Mouse (Mus musculus): Measurements from ENCODE around the gene C1qtnf7.

DNA sequence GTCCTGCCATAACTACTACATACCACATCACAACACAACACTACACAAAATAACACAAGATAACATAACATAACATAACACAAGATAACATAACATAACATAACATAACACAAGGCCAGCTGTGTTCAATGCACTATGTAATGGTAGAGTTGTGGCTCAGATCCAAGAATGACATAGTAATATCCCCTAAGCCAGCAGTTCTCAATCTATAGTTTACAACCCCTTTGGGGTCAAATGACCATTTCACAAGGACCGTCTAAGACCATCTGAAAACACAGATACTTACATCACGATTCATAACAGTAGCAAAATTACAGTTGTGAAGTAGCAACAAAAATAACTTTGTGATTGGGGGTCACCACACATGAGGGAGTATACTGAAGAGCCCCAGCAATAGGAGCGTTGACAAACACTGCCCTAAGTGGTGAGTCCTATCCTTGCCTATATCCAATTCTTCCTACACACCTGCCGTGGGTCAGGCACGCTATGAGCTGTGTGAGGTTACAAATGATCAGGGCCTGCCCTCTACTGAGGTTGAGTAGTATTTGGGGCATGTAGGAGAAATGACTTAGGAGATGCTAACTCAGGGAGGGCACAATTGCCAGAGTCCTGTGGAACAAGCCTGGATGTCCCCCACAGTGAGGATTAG is 73.6 kb downstream of the C1qtnf7 start:
- no peak for TF ChIP-seq CTCF (IDR thresholded peaks at IDR 0.05; ENCODE audit: low read depth, low read length)
- TF ChIP-seq POLR2A (IDR thresholded peaks at IDR 0.05; ENCODE audit: insufficient read depth, low read length), result no peak
